Mouse (Mus musculus): Measurements from ENCODE around the gene Gnpat.

DNA sequence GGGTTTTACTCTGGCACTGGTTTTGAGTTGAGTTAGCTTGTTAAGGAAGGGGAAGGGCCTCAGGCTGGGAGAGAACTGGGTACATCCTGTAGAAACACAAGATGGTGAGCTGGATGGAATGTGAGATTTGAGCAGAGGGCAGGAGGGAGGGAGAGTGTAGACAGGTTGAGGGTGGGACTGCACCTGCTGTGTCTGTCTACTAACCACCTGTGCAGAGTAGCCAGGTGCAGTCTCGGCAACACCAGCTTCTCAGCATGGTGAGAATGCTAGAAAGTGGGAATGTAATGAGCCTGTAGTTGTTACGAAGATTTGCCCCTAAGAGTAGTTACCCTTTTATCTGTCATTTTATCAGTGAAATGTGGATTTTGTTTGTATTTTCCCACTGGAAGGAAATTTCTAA, 42.6 kb downstream of the Gnpat start:
- TF ChIP-seq GATA1 (IDR thresholded peaks at IDR 0.05; ENCODE audit: borderline replicate concordance, low read length): no peak
- no peak for TF ChIP-seq FLI1 (IDR thresholded peaks at IDR 0.05; ENCODE audit: low read length)

Data from megakaryocyte, embryonic 14.5 days (primary cell).